Mouse (Mus musculus) bone marrow macrophage, adult 2 months (primary cell): ENCODE data around the gene Fam187b.

Experiments used
- CTCF ChIP-seq: IDR thresholded peaks from 2 replicates; pipeline ENCODE4 v1.5.1; 2012; ENCODE audit warnings: low read depth, mild to moderate bottlenecking, low read length, moderate library complexity
- POLR2A ChIP-seq: IDR thresholded peaks from 2 replicates; pipeline ENCODE4 v1.6.1; 2012; ENCODE audit warnings: mild to moderate bottlenecking, low read depth, low read length, borderline replicate concordance

- TF ChIP-seq CTCF (no peak), POLR2A (no peak)
Observed at GRCm38 (mm10) chr7:30958109-30958865, 15.3 kb upstream of the Fam187b start.
